Mouse (Mus musculus) macrophage (primary cell): ENCODE data around the gene Poglut1. TPM values are rescaled to one million over a fixed set of nuclear protein-coding genes. Genes with fewer than 3 reads are reported as not detected.

Source experiments
- polyA plus RNA-seq: library from polyadenylated mRNA; stranded (reverse); fragments of 250-400 nt; gene quantifications from 3 replicates; pipeline ENCODE4 v1.2.4, GENCODE M21; 2018; ENCODE audit warnings: inconsistent platforms

The Poglut1 gene
- polyA plus RNA-seq, 1 experiment from 2014 or later, result 17.7 TPM

Other genes starting within 250 kb of the Poglut1 start
- not detected in 3 replicates for gene Maats1, start 208.1 kb downstream of the Poglut1 start, polyA plus RNA-seq
- gene Cox17, start 203.3 kb downstream of the Poglut1 start, polyA plus RNA-seq, result 147 to 264 TPM (median 175 TPM) in 3 replicates
- gene Gm21987, start 203.2 kb downstream of the Poglut1 start, polyA plus RNA-seq, result not detected in 3 replicates
- not detected in 3 replicates for gene Popdc2, start 188.0 kb downstream of the Poglut1 start, polyA plus RNA-seq
- not detected in 3 replicates for gene Pla1a, start 117.1 kb downstream of the Poglut1 start, polyA plus RNA-seq
- gene Adprh, start 97.6 kb downstream of the Poglut1 start, polyA plus RNA-seq, result 22.0 to 44.8 TPM (median 35.9 TPM) in 3 replicates
- 10.3 to 13.1 TPM (median 11.9 TPM) in 3 replicates for gene Cd80, start 94.7 kb downstream of the Poglut1 start, polyA plus RNA-seq
- 9.5 to 17.4 TPM (median 10.5 TPM) in 3 replicates for gene Timmdc1, start 27.6 kb downstream of the Poglut1 start, polyA plus RNA-seq
- 8.4 to 15.6 TPM (median 10.1 TPM) in 3 replicates for gene Tmem39a, start 8.4 kb upstream of the Poglut1 start, polyA plus RNA-seq
- gene Arhgap31, start 163.0 kb upstream of the Poglut1 start, polyA plus RNA-seq, result 36.3 to 40.3 TPM (median 37.2 TPM) in 3 replicates
- gene B4galt4, start 192.0 kb upstream of the Poglut1 start, polyA plus RNA-seq, result 6.9 to 13.1 TPM (median 9.1 TPM) in 3 replicates